Mouse (Mus musculus) thymus, adult 2 months (tissue): ENCODE results near the gene Pcbp2.

Experiments used
- CTCF ChIP-seq: fragments of 200-500 bp; IDR thresholded peaks from 2 replicates; pipeline ENCODE4 v1.5.1; 2012; ENCODE audit warnings: mild to moderate bottlenecking, control low read depth, low read length, moderate library complexity, borderline replicate concordance; ENCODE audit not compliant: control insufficient read depth, poor library complexity, insufficient read depth; ENCODE audit errors: extremely low read depth
- POLR2A ChIP-seq: fragments of 200-500 bp; IDR thresholded peaks from 2 replicates; pipeline ENCODE4 v1.6.1; 2012; ENCODE audit warnings: mild to moderate bottlenecking, low read length, control low read depth, moderate library complexity; ENCODE audit not compliant: control insufficient read depth, poor library complexity, insufficient read depth; ENCODE audit errors: extremely low read depth

GRCm38 (mm10) chr15:102501084-102501814, 30.9 kb downstream of the Pcbp2 start:
- TF ChIP-seq CTCF (no peak), POLR2A (no peak)
